14 mouse cellular contexts compared by ENCODE assay signal in the genomic region with DNA sequence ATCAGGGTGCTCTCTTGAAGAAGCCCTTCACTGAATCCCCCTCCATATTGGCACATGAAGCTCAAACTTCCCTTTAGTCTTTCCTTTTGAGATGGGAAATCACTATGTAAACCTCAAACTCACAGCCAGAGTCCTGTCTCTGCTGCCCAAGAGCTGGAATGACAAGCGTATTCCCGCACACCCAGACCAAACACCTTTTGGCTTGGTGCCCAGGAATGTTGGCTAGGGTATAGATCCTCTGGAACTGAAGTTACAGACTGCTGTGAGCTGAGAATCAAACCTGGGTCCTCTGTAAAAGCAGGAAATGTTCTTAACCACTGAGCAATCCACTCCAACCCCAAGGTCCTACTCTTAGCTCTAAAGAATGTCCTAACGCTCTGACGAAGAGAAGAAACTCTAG. TPM values are rescaled to one million over a fixed set of nuclear protein-coding genes. Genes with fewer than 3 reads are reported as not detected.
DNase-seq lines count a peak whose midpoint lies in the region; TF ChIP-seq lines count a peak whose summit lies in the region.
"Had no signal": no experiment of that assay in that cellular context is flagged by ENCODE, and none has a peak within 500 bp of the region (broad histone marks: within the 10 kb centered on the region; RNA-seq: fewer than 3 reads in every experiment).

No protein-coding gene starts in this region.

- H3K36me3 ChIP-seq in liver, adult 2 months (ENCODE audit: control insufficient read depth, insufficient read depth, low read length), result peaks cover 48% of the 10 kb centered on the region

- no peaks in the 10 kb centered on the region for H3K27me3 ChIP-seq in liver, adult 2 months (ENCODE audit: control insufficient read depth, insufficient read depth, low read length)
- H3K27me3 ChIP-seq: embryonic facial prominence, embryonic 15.5 days; midbrain, embryonic 13.5 days had no signal

- no peak overlapping the region for H3K27ac ChIP-seq in liver, adult 2 months (replicated peaks; ENCODE audit: insufficient read depth, low read depth, low read length)
- H3K27ac ChIP-seq: embryonic facial prominence, embryonic 15.5 days; hindbrain, embryonic 10.5 days; midbrain, embryonic 13.5 days had no signal

- H3K4me3 ChIP-seq in liver, adult 2 months (ENCODE audit: insufficient read depth, low read depth, low read length), result no peak overlapping the region
- H3K4me3 ChIP-seq: embryonic facial prominence, embryonic 15.5 days; hindbrain, embryonic 10.5 days; midbrain, embryonic 13.5 days had no signal

- no peak for TF ChIP-seq POLR2A in liver, adult 2 months (IDR thresholded peaks at IDR 0.05; ENCODE audit: extremely low read depth, insufficient read depth, low read length)

- H3K79me2 ChIP-seq in liver, adult 2 months (ENCODE audit: control insufficient read depth, insufficient read depth, low read length), result no peaks in the 10 kb centered on the region

- DNase-seq in cerebellum, postnatal 10 days, result peak; percentile 47 to 50
- DNase-seq in cerebellum, adult 9-11 months, result no peak
- peak; percentile 28 for DNase-seq in liver, adult 2 months (ENCODE audit: extremely low read depth, low read depth, low spot score)
- DNase-seq in liver (no peak), adipocyte (ENCODE audit: low spot score) (peak; percentile 5)
- DNase-seq in lung, postnatal 10 days, result peak; percentile 33
- DNase-seq in layer of hippocampus, adult 9-10 months (ENCODE audit: low spot score), result no peak
- DNase-seq in spleen, adult 12 weeks (ENCODE audit: low spot score), result no peak
- DNase-seq: forebrain, postnatal 0 days; heart, adult 11 months had no signal

- no peak for TF ChIP-seq CTCF in liver, adult 2 months (IDR thresholded peaks at IDR 0.05; ENCODE audit: low read depth, low read length)

- WGBS in liver, adult 2 months, result 59% methylated on average over 4 of the region's 4 CpGs

- no peak overlapping the region for H3K9ac ChIP-seq in liver, adult 2 months (ENCODE audit: low read depth, low read length)
- H3K9ac ChIP-seq: embryonic facial prominence, embryonic 15.5 days; forebrain, postnatal 0 days; midbrain, embryonic 13.5 days had no signal

- H3K4me1 ChIP-seq in liver, adult 2 months (ENCODE audit: control insufficient read depth, insufficient read depth, low read length), result no peaks in the 10 kb centered on the region
- H3K4me1 ChIP-seq: embryonic facial prominence, embryonic 15.5 days; hindbrain, embryonic 10.5 days; midbrain, embryonic 13.5 days had no signal

RNA-seq across cellular contexts. Expression of gene Ttc36, which starts 29.5 kb away (rescaled TPM):
- 1,192 and 1,193 TPM in 2 replicates for total RNA-seq in liver, adult 2 months (2014; rRNA removed)
- polyA plus RNA-seq in liver, adult 2 months (2012; rRNA removed), result 2,094 and 2,442 TPM in 2 replicates
- polyA plus RNA-seq: CD4-positive, CD25-positive, alpha-beta regulatory T cell, adult 4 months; midbrain, embryonic 13.5 days had no signal

RNA-seq across cellular contexts. Expression of gene Tmem25, which starts 33.2 kb away (rescaled TPM):
- total RNA-seq in liver, adult 2 months (2014; rRNA removed), result 17.1 and 23.8 TPM in 2 replicates
- polyA plus RNA-seq in liver, adult 2 months (2012; rRNA removed), result 67.0 and 77.3 TPM in 2 replicates
- polyA plus RNA-seq: CD4-positive, CD25-positive, alpha-beta regulatory T cell, adult 4 months had no signal

RNA-seq across cellular contexts. Expression of gene Kmt2a, which starts 48.7 kb away (rescaled TPM):
- 1.9 and 2.8 TPM in 2 replicates for total RNA-seq in liver, adult 2 months (2014; rRNA removed)
- 3.9 and 5.3 TPM in 2 replicates for polyA plus RNA-seq in liver, adult 2 months (2012; rRNA removed)

Comparison
In these comparisons a context has a peak if more than half of its experiments do, and no peak if none do; other contexts are left out.
1. DNase-seq: peak in cerebellum, postnatal 10 days (2 of 2), liver, adult 2 months (single experiment), adipocyte (single experiment) and lung, postnatal 10 days (single experiment); none in cerebellum, adult 9-11 months (single experiment), liver (single experiment), layer of hippocampus, adult 9-10 months (single experiment) and spleen, adult 12 weeks (single experiment).